Mouse (Mus musculus): ENCODE measurements around the gene Ly6g6d. TPM values are rescaled to one million over a fixed set of nuclear protein-coding genes. Genes with fewer than 3 reads are reported as not detected.
"Not testable (repeated sequence)": the region's sequence is repeated elsewhere in the genome, so short reads cannot be mapped to it uniquely, and the experiment has no call there.

Gene Ly6g6d
- polyA plus RNA-seq (2011; ENCODE audit: insufficient read length, low read depth, missing spikeins), result not detected in 2 replicates

DNA sequence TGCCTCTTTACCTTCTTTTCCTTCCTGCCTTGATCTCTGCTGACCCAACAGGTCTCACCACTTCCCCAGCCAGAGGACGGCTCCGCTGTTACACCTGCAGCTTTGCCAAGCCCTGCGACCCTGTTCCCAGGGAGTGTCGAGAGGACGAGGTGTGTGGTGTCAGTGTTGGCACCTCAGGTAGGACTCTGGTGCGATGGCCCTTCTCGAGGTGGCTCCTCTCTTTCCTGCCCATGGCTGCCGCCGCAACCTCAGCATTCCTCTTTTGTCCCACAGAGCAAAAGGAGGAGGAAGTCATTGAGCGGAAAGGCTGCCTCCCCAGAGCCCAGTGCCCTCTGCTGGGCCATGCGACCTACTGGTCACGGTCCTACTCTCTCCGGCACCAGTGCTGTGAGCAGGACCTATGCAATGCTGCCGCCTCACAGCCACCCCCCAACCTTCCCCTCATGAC, at the start of gene Ly6g6d:
TSS of gene Ly6g6d (minus strand) at position 280 of the 448 bp plus-strand sequence.
- Histone ChIP-seq H3K27ac (ENCODE audit: insufficient read depth, low read length) (no peak within 1 kb of the TSS), H3K4me3 (ENCODE audit: insufficient read depth, low read length) (no peak within 1 kb of the TSS), H3K4me1 (ENCODE audit: control insufficient read depth, insufficient read depth, low read length) (no peaks in the 10 kb centered on the region)
- TF ChIP-seq CTCF (IDR thresholded peaks at IDR 0.05; ENCODE audit: borderline replicate concordance, insufficient read depth, low read length), result peak; percentile 37; the same call in 1 of the 2 replicates
- TF ChIP-seq POLR2A (IDR thresholded peaks at IDR 0.05; ENCODE audit: low read depth, low read length), result no peak

GRCm38 (mm10) chr17:35127017-35127416, 49.2 kb upstream of the Ly6g6d start:
- Histone ChIP-seq H3K4me1 (ENCODE audit: control insufficient read depth, insufficient read depth, low read length) (peaks cover 11% of the 10 kb centered on the region; the same call in 1 of the 2 replicates), H3K27ac (ENCODE audit: insufficient read depth, low read length) (peak overlapping the region; percentile 19; the same call in 1 of the 2 replicates), H3K4me3 (ENCODE audit: insufficient read depth, low read length) (peak overlapping the region; percentile 64)
- TF ChIP-seq POLR2A (IDR thresholded peaks at IDR 0.05; ENCODE audit: low read depth, low read length), result no peak
- TF ChIP-seq CTCF (IDR thresholded peaks at IDR 0.05; ENCODE audit: borderline replicate concordance, insufficient read depth, low read length), result no peak

DNA sequence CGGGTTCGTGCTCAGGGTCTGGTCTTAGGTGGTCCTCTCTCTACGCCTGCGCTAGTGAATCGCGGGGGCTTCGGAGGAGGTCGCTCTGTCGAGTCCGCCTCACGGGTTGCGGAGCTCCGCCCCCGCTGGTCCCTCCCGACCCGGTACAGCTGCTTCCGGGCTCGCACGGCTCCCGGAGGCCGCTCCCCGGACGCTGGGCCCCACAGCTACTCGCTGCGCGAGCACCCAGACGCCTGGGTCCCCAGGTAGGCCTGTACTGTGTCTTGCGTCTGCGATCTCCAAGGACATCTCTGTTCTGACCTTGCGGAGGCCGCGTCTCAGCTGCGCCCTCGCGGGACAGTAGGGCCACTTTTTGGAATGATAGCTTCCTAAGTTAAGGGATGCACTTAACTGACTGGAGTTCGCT, 48.3 kb upstream of the Ly6g6d start, which contains the start of gene D17H6S53E:
TSS of gene D17H6S53E (plus strand) at position 168 of the 406 bp plus-strand sequence.
- Histone ChIP-seq H3K27ac (ENCODE audit: insufficient read depth, low read length) (peak within 1 kb of the TSS; percentile 19), H3K4me3 (ENCODE audit: insufficient read depth, low read length) (peak within 1 kb of the TSS; percentile 64), H3K4me1 (ENCODE audit: control insufficient read depth, insufficient read depth, low read length) (peaks cover 11% of the 10 kb centered on the region; the same call in 1 of the 2 replicates)
- TF ChIP-seq CTCF (IDR thresholded peaks at IDR 0.05; ENCODE audit: borderline replicate concordance, insufficient read depth, low read length) (no peak), POLR2A (IDR thresholded peaks at IDR 0.05; ENCODE audit: low read depth, low read length) (peak; percentile 89)

GRCm38 (mm10) chr17:35125578-35125977, 47.7 kb upstream of the Ly6g6d start:
- Histone ChIP-seq H3K4me3 (ENCODE audit: insufficient read depth, low read length) (peak overlapping the region; percentile 64; the same call in 1 of the 2 replicates), H3K4me1 (ENCODE audit: control insufficient read depth, insufficient read depth, low read length) (peaks cover 11% of the 10 kb centered on the region; the same call in 1 of the 2 replicates), H3K27ac (ENCODE audit: insufficient read depth, low read length) (no peak overlapping the region)
- no peak for TF ChIP-seq CTCF (IDR thresholded peaks at IDR 0.05; ENCODE audit: borderline replicate concordance, insufficient read depth, low read length)
- TF ChIP-seq POLR2A (IDR thresholded peaks at IDR 0.05; ENCODE audit: low read depth, low read length), result no peak

GRCm38 (mm10) chr17:35125081-35125480, 47.2 kb upstream of the Ly6g6d start:
- Histone ChIP-seq H3K4me3 (ENCODE audit: insufficient read depth, low read length) (no peak overlapping the region), H3K27ac (ENCODE audit: insufficient read depth, low read length) (no peak overlapping the region), H3K4me1 (ENCODE audit: control insufficient read depth, insufficient read depth, low read length) (peaks cover 11% of the 10 kb centered on the region; the same call in 1 of the 2 replicates)
- TF ChIP-seq POLR2A (IDR thresholded peaks at IDR 0.05; ENCODE audit: low read depth, low read length), result no peak
- no peak for TF ChIP-seq CTCF (IDR thresholded peaks at IDR 0.05; ENCODE audit: borderline replicate concordance, insufficient read depth, low read length)

- H3K4me3 ChIP-seq (ENCODE audit: insufficient read depth, low read length); H3K27ac ChIP-seq (ENCODE audit: insufficient read depth, low read length): not testable (repeated sequence)
- peaks cover 11% of the 10 kb centered on the region; the same call in 1 of the 2 replicates for H3K4me1 ChIP-seq (ENCODE audit: control insufficient read depth, insufficient read depth, low read length)
These were observed 46.5 kb upstream of the Ly6g6d start for GRCm38 (mm10) chr17:35124261-35124896.

GRCm38 (mm10) chr17:35123287-35123686, 45.4 kb upstream of the Ly6g6d start:
- not testable (repeated sequence) for H3K4me3 ChIP-seq (ENCODE audit: insufficient read depth, low read length); H3K27ac ChIP-seq (ENCODE audit: insufficient read depth, low read length)
- peaks cover 11% of the 10 kb centered on the region; the same call in 1 of the 2 replicates for H3K4me1 ChIP-seq (ENCODE audit: control insufficient read depth, insufficient read depth, low read length)

DNA sequence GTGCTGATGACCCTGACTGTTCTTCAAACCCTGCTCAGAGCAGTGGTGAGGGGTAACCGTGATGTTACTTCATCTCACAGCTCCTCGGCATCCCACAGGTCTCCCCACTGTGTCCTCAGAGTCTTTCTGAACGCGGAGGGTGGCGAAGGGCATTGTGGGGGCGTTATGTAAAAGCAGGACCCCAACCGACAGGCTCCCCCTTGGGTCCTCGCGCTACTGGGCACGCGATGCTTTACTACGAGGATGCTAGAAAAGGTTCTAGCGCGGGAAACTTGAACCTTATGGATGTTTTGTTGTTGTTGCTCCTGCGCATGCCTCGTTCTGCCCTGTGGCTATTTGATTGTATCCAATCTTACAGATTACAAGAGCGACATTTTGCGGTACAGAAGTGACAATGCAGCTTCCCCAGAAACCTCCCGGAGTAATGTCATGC, 44.0 kb upstream of the Ly6g6d start, which contains the start of gene Csnk2b:
TSS of gene Csnk2b (minus strand) at position 183 of the 433 bp plus-strand sequence.
- Histone ChIP-seq H3K27ac (ENCODE audit: insufficient read depth, low read length) (peak within 1 kb of the TSS; percentile 56), H3K4me1 (ENCODE audit: control insufficient read depth, insufficient read depth, low read length) (peaks cover 4% of the 10 kb centered on the region; the same call in 1 of the 2 replicates), H3K4me3 (ENCODE audit: insufficient read depth, low read length) (peak within 1 kb of the TSS; percentile 97)
- TF ChIP-seq CTCF (IDR thresholded peaks at IDR 0.05; ENCODE audit: borderline replicate concordance, insufficient read depth, low read length) (no peak), POLR2A (IDR thresholded peaks at IDR 0.05; ENCODE audit: low read depth, low read length) (no peak)

GRCm38 (mm10) chr17:35121143-35121799, 43.4 kb upstream of the Ly6g6d start, which contains the start of gene Gpank1:
Gene Gpank1 (plus strand): TSS chr17:35121455.
- no peak for TF ChIP-seq CTCF (IDR thresholded peaks at IDR 0.05; ENCODE audit: borderline replicate concordance, insufficient read depth, low read length)
- peak; percentile 63; the same call in 1 of the 2 replicates for TF ChIP-seq POLR2A (IDR thresholded peaks at IDR 0.05; ENCODE audit: low read depth, low read length)
- H3K4me1 ChIP-seq (ENCODE audit: control insufficient read depth, insufficient read depth, low read length), result peaks cover 3% of the 10 kb centered on the region; the same call in 1 of the 2 replicates
- H3K27ac ChIP-seq (ENCODE audit: insufficient read depth, low read length), result peak within 1 kb of the TSS; percentile 56
- H3K4me3 ChIP-seq (ENCODE audit: insufficient read depth, low read length), result peak within 1 kb of the TSS; percentile 97

- Histone ChIP-seq H3K4me3 (ENCODE audit: insufficient read depth, low read length) (peak overlapping the region; percentile 97), H3K27ac (ENCODE audit: insufficient read depth, low read length) (no peak overlapping the region), H3K4me1 (ENCODE audit: control insufficient read depth, insufficient read depth, low read length) (peaks cover 3% of the 10 kb centered on the region; the same call in 1 of the 2 replicates)
- TF ChIP-seq POLR2A (IDR thresholded peaks at IDR 0.05; ENCODE audit: low read depth, low read length) (no peak), CTCF (IDR thresholded peaks at IDR 0.05; ENCODE audit: borderline replicate concordance, insufficient read depth, low read length) (no peak)
These were observed 42.9 kb upstream of the Ly6g6d start for GRCm38 (mm10) chr17:35120745-35121142.
